ENCODE assay signal across 8 mouse cellular contexts in the genomic region with DNA sequence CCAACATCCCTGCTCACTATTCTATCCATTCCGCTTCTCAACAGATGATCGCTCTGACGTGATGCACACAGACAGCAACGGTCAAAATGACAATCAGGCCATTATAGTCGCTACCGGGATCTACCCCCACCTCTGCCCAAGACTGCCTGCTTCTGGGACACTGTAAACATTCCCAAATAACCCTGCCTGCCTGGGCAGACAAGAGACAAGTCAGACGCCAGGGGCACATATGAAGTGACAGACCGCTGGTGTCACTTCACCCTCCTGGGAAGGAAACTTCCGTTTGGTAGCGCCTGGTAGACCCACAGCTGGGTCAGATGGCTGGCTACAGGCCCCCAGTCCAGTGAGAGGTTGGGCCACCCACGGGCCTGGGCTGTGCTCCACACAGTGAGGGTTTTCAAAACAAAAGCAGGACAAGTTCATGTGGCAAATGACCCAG. TPM values are rescaled to one million over a fixed set of nuclear protein-coding genes. Genes with fewer than 3 reads are reported as not detected.
DNase-seq lines count a peak whose midpoint lies in the region; ATAC-seq and TF ChIP-seq lines count a peak whose summit lies in the region.

No protein-coding gene starts in this region.

- 45% methylated on average over 11 of the region's 11 CpGs for WGBS in heart, embryonic 12.5 days
- 32% methylated on average over 11 of the region's 11 CpGs for WGBS in embryonic facial prominence, embryonic 15.5 days
- WGBS in midbrain, embryonic 11.5 days = 35% methylated on average over 11 of the region's 11 CpGs

- H3K9me3 ChIP-seq in heart, embryonic 12.5 days (replicated peaks) = no peaks in the 10 kb centered on the region
- no peaks in the 10 kb centered on the region for H3K9me3 ChIP-seq in E14TG2a.4 (ENCODE audit: low read length)
- no peaks in the 10 kb centered on the region for H3K9me3 ChIP-seq in embryonic facial prominence, embryonic 15.5 days (replicated peaks)
- H3K9me3 ChIP-seq in midbrain, embryonic 11.5 days (ENCODE audit: control insufficient read depth, low read length) = no peaks in the 10 kb centered on the region

- DNase-seq in heart, adult 8-10 months (ENCODE audit: low spot score) = no peak
- peak; percentile 91 for DNase-seq in midbrain, embryonic 11.5 days (ENCODE audit: low spot score, missing footprints)
- no peak for DNase-seq in embryo, embryonic 10.5 days (ENCODE audit: low spot score)

- peaks cover 46% of the 10 kb centered on the region for H3K4me1 ChIP-seq in heart, embryonic 12.5 days (replicated peaks)
- H3K4me1 ChIP-seq in E14TG2a.4 (replicated peaks; ENCODE audit: low read depth, low read length) = peaks cover 37% of the 10 kb centered on the region
- peaks cover 27% of the 10 kb centered on the region for H3K4me1 ChIP-seq in embryonic facial prominence, embryonic 15.5 days
- peaks cover 15% of the 10 kb centered on the region for H3K4me1 ChIP-seq in midbrain, embryonic 11.5 days (ENCODE audit: control insufficient read depth, insufficient read depth, low read length)

- H3K36me3 ChIP-seq in heart, embryonic 12.5 days = no peaks in the 10 kb centered on the region
- no peaks in the 10 kb centered on the region for H3K36me3 ChIP-seq in E14TG2a.4 (ENCODE audit: insufficient read depth, low read length)
- no peaks in the 10 kb centered on the region for H3K36me3 ChIP-seq in embryonic facial prominence, embryonic 15.5 days
- H3K36me3 ChIP-seq in midbrain, embryonic 11.5 days (ENCODE audit: control insufficient read depth, insufficient read depth, low read length) = no peaks in the 10 kb centered on the region

- peak overlapping the region; percentile 22; the same call in 1 of the 2 replicates for H3K27ac ChIP-seq in heart, embryonic 12.5 days (ENCODE audit: poor library complexity, severe bottlenecking)
- H3K27ac ChIP-seq in embryonic facial prominence, embryonic 15.5 days (replicated peaks) = no peak overlapping the region
- no peak overlapping the region for H3K27ac ChIP-seq in midbrain, embryonic 11.5 days (ENCODE audit: low read depth, low read length)

- no peak for ATAC-seq in heart, embryonic 12.5 days (ENCODE audit: insufficient number of reproducible peaks, low FRiP score)
- no peak for ATAC-seq in embryonic facial prominence, embryonic 15.5 days (ENCODE audit: insufficient number of reproducible peaks, low FRiP score, low TSS enrichment, low read depth)
- ATAC-seq in inflammation-experienced regulatory T-cells, adult 6 months = peak; percentile 1
- no peak for ATAC-seq in midbrain, embryonic 11.5 days (ENCODE audit: low FRiP score)
- ATAC-seq in monocyte, adult 5-6 weeks (replicated peaks; ENCODE audit: insufficient number of reproducible peaks, low FRiP score, low TSS enrichment, poor library complexity, severe bottlenecking) = no peak

- peaks cover 15% of the 10 kb centered on the region for H3K27me3 ChIP-seq in heart, embryonic 12.5 days (replicated peaks)
- peaks cover 29% of the 10 kb centered on the region for H3K27me3 ChIP-seq in E14TG2a.4 (ENCODE audit: insufficient read depth, low read length)
- no peaks in the 10 kb centered on the region; the same call in 1 of the 2 replicates for H3K27me3 ChIP-seq in embryonic facial prominence, embryonic 15.5 days
- peaks cover 14% of the 10 kb centered on the region for H3K27me3 ChIP-seq in midbrain, embryonic 11.5 days (ENCODE audit: control insufficient read depth, insufficient read depth, low read length)

- TF ChIP-seq CTCF in E14TG2a.4 (conservative IDR thresholded peaks at IDR 0.05; ENCODE audit: low read length) = no peak

- H3K9ac ChIP-seq in heart, embryonic 12.5 days = peak overlapping the region; percentile 88
- no peak overlapping the region for H3K9ac ChIP-seq in embryonic facial prominence, embryonic 15.5 days
- H3K9ac ChIP-seq in midbrain, embryonic 11.5 days (ENCODE audit: low read length) = peak overlapping the region; percentile 80

- peak overlapping the region; percentile 97 for H3K4me2 ChIP-seq in heart, embryonic 12.5 days
- H3K4me2 ChIP-seq in embryonic facial prominence, embryonic 15.5 days (replicated peaks) = peak overlapping the region; percentile 90
- peak overlapping the region; percentile 100 for H3K4me2 ChIP-seq in midbrain, embryonic 11.5 days

- peak overlapping the region; percentile 91 for H3K4me3 ChIP-seq in heart, embryonic 12.5 days
- peak overlapping the region; percentile 97 for H3K4me3 ChIP-seq in E14TG2a.4 (replicated peaks; ENCODE audit: low read length)
- peak overlapping the region; percentile 83 for H3K4me3 ChIP-seq in embryonic facial prominence, embryonic 15.5 days (replicated peaks)
- H3K4me3 ChIP-seq in midbrain, embryonic 11.5 days (ENCODE audit: low read depth, low read length) = peak overlapping the region; percentile 80; the same call in 1 of the 2 replicates

RNA-seq across cellular contexts. Expression of a gene that starts 1.4 kb away (rescaled TPM):
- polyA plus RNA-seq in heart, embryonic 12.5 days (2016; fragmentation: Nextera tagmentation; extraction: Ambion mirVana) = 17.3 and 17.4 TPM in 2 replicates
- total RNA-seq in heart, adult 8-10 months (2022) = 10 to 100 TPM; 56.5 to 72.3 (median 68.6) TPM
- 9.4 and 11.1 TPM in 2 replicates for polyA plus RNA-seq in embryonic facial prominence, embryonic 15.5 days (2015; fragmentation: Nextera tagmentation; extraction: Ambion mirVana)
- 100 to 1,000 TPM; 111 to 154 (median 126) TPM for polyA plus RNA-seq in inflammation-experienced regulatory T-cells, adult 6 months (2017; shearing (Covaris generic))
- polyA plus RNA-seq in midbrain, embryonic 11.5 days (2014; fragmentation: Nextera tagmentation; extraction: Ambion mirVana) = 4.9 and 5.0 TPM in 2 replicates
- 134 to 201 TPM (median 136 TPM) in 3 replicates for total RNA-seq in monocyte, adult 5-6 weeks (2017)

RNA-seq across cellular contexts. Expression of a gene that starts 54.3 kb away (rescaled TPM):
- polyA plus RNA-seq in heart, embryonic 12.5 days (2016; fragmentation: Nextera tagmentation; extraction: Ambion mirVana) = 58.9 and 64.4 TPM in 2 replicates
- total RNA-seq in heart, adult 8-10 months (2022) = 10 to 100 TPM in 2 of 4 experiments, 1 to 10 TPM in 2; 8.6 to 18.9 (median 10.7) TPM
- 79.3 and 88.7 TPM in 2 replicates for polyA plus RNA-seq in embryonic facial prominence, embryonic 15.5 days (2015; fragmentation: Nextera tagmentation; extraction: Ambion mirVana)
- polyA plus RNA-seq in inflammation-experienced regulatory T-cells, adult 6 months (2017; shearing (Covaris generic)) = 10 to 100 TPM; 12.4 to 28.7 (median 19.4) TPM
- polyA plus RNA-seq in midbrain, embryonic 11.5 days (2014; fragmentation: Nextera tagmentation; extraction: Ambion mirVana) = 252 and 256 TPM in 2 replicates
- 17.5 to 34.3 TPM (median 24.0 TPM) in 3 replicates for total RNA-seq in monocyte, adult 5-6 weeks (2017)
